Mouse (Mus musculus) erythroblast, embryonic 14.5 days (primary cell): ENCODE data around the gene Atraid.

Experiments used
- GATA1 ChIP-seq: IDR thresholded peaks from 2 replicates; pipeline ENCODE4 v1.6.1; 2012; ENCODE audit warnings: low read length, inconsistent platforms, mixed read lengths
- TAL1 ChIP-seq: IDR thresholded peaks from 3 replicates; pipeline ENCODE4 v1.6.1; 2012; ENCODE audit warnings: low read length, inconsistent platforms, mixed read lengths

DNA sequence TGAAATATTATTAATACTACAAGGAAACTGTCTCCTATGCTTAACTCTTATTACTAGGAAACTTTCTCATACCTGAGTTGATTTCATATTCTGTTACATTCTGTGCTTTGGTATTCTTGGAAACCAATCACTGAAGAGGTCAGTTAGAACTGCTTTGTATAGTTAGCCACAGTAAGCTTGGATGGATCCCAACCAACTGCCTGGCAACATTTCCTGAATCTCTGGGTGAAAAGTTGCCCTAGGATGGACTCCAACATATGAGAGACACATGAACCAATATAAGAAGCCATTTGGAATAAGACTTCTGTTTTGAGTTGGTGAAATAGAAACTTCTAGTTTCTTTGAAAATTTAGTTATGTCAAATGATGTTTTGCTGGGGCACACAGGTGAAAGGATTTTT lies 23.5 kb upstream of the Atraid start:
- TF ChIP-seq GATA1 (no peak), TAL1 (no peak)
